19 mouse cellular contexts compared by ENCODE assay signal in genomic region chr19:55193717-55194394, GRCm38 (mm10). TPM values are rescaled to one million over a fixed set of nuclear protein-coding genes. Genes with fewer than 3 reads are reported as not detected.
A peak's percentile ranks its signal among the peaks of the same experiment; 100 is the strongest.
DNase-seq lines count a peak whose midpoint lies in the region; ATAC-seq and TF ChIP-seq lines count a peak whose summit lies in the region.
"Had no signal": no experiment of that assay in that cellular context is flagged by ENCODE, and none has a peak within 500 bp of the region (broad histone marks: within the 10 kb centered on the region; RNA-seq: fewer than 3 reads in every experiment).

No protein-coding gene starts in this region.

- H3K4me2 ChIP-seq in heart, embryonic 12.5 days = no peak overlapping the region
- no peak overlapping the region for H3K4me2 ChIP-seq in liver, embryonic 13.5 days
- no peak overlapping the region for H3K4me2 ChIP-seq in liver, embryonic 11.5 days
- H3K4me2 ChIP-seq in intestine, embryonic 16.5 days (ENCODE audit: low read depth, low read length) = no peak overlapping the region
- H3K4me2 ChIP-seq: embryonic facial prominence, embryonic 13.5 days; hindbrain, embryonic 13.5 days; midbrain, embryonic 12.5 days had no signal

- H3K4me3 ChIP-seq in heart, adult 2 months = no peak overlapping the region
- no peak overlapping the region for H3K4me3 ChIP-seq in heart, embryonic 12.5 days
- H3K4me3 ChIP-seq in liver, embryonic 13.5 days (replicated peaks) = no peak overlapping the region
- no peak overlapping the region for H3K4me3 ChIP-seq in liver, embryonic 11.5 days (ENCODE audit: low read depth, low read length)
- H3K4me3 ChIP-seq in intestine, embryonic 16.5 days (ENCODE audit: low read length) = no peak overlapping the region
- H3K4me3 ChIP-seq: embryonic facial prominence, embryonic 13.5 days; hindbrain, embryonic 13.5 days; midbrain, embryonic 12.5 days had no signal

- H3K4me1 ChIP-seq in heart, adult 2 months (ENCODE audit: control insufficient read depth, insufficient read depth, low read length) = peaks cover 10% of the 10 kb centered on the region
- H3K4me1 ChIP-seq in heart, embryonic 12.5 days (replicated peaks) = peaks cover 8% of the 10 kb centered on the region; the same call in 1 of the 2 replicates
- H3K4me1 ChIP-seq in liver, embryonic 13.5 days (replicated peaks) = peaks cover 14% of the 10 kb centered on the region
- H3K4me1 ChIP-seq in liver, embryonic 11.5 days (replicated peaks; ENCODE audit: control insufficient read depth, insufficient read depth, low read length) = no peaks in the 10 kb centered on the region
- peaks cover 13% of the 10 kb centered on the region; the same call in 1 of the 2 replicates for H3K4me1 ChIP-seq in intestine, embryonic 16.5 days (ENCODE audit: control insufficient read depth, insufficient read depth, low read length)

- no peaks in the 10 kb centered on the region for H3K9me3 ChIP-seq in heart, embryonic 12.5 days (replicated peaks)
- no peaks in the 10 kb centered on the region for H3K9me3 ChIP-seq in liver, embryonic 13.5 days (replicated peaks)
- H3K9me3 ChIP-seq in liver, embryonic 11.5 days (ENCODE audit: control insufficient read depth, low read length) = no peaks in the 10 kb centered on the region
- H3K9me3 ChIP-seq in intestine, embryonic 16.5 days (ENCODE audit: control insufficient read depth, low read length) = no peaks in the 10 kb centered on the region
- H3K9me3 ChIP-seq: embryonic facial prominence, embryonic 13.5 days; hindbrain, embryonic 13.5 days; midbrain, embryonic 12.5 days had no signal

- H3K9ac ChIP-seq in heart, adult 2 months (ENCODE audit: low read depth, low read length) = no peak overlapping the region
- H3K9ac ChIP-seq in heart, embryonic 12.5 days = no peak overlapping the region
- no peak overlapping the region for H3K9ac ChIP-seq in liver, embryonic 13.5 days
- no peak overlapping the region for H3K9ac ChIP-seq in liver, embryonic 11.5 days (ENCODE audit: low read depth, low read length)
- H3K9ac ChIP-seq in intestine, embryonic 16.5 days (ENCODE audit: low read depth, low read length) = no peak overlapping the region
- H3K9ac ChIP-seq: embryonic facial prominence, embryonic 13.5 days; hindbrain, embryonic 13.5 days; liver, embryonic 14.5 days; midbrain, embryonic 12.5 days had no signal

- no peaks in the 10 kb centered on the region for H3K36me3 ChIP-seq in heart, adult 2 months (ENCODE audit: control insufficient read depth, insufficient read depth, low read length)
- no peaks in the 10 kb centered on the region for H3K36me3 ChIP-seq in heart, embryonic 12.5 days
- no peaks in the 10 kb centered on the region for H3K36me3 ChIP-seq in liver, embryonic 13.5 days
- H3K36me3 ChIP-seq in liver, embryonic 11.5 days (ENCODE audit: control insufficient read depth, insufficient read depth, low read length) = no peaks in the 10 kb centered on the region
- no peaks in the 10 kb centered on the region for H3K36me3 ChIP-seq in intestine, embryonic 16.5 days (ENCODE audit: control insufficient read depth, insufficient read depth, low read length)
- H3K36me3 ChIP-seq: embryonic facial prominence, embryonic 13.5 days; hindbrain, embryonic 13.5 days; midbrain, embryonic 12.5 days had no signal

- 76% methylated on average over 11 of the region's 11 CpGs for WGBS in heart, adult 2 months
- 75% methylated on average over 11 of the region's 11 CpGs for WGBS in heart, embryonic 12.5 days
- 50% methylated on average over 11 of the region's 11 CpGs for WGBS in liver, embryonic 13.5 days (ENCODE audit: insufficient replicate concordance)
- WGBS in liver, embryonic 11.5 days = 72% methylated on average over 11 of the region's 11 CpGs
- 64% methylated on average over 11 of the region's 11 CpGs for WGBS in intestine, embryonic 16.5 days

- ATAC-seq in heart, embryonic 12.5 days (ENCODE audit: insufficient number of reproducible peaks, low FRiP score) = no peak
- no peak for ATAC-seq in liver, embryonic 13.5 days (ENCODE audit: low read depth)
- ATAC-seq in liver, embryonic 11.5 days (replicated peaks; ENCODE audit: low FRiP score) = no peak
- ATAC-seq in intestine, embryonic 16.5 days = peak; percentile 14

- intact Hi-C loops in heart, adult 2 months (cut with DNase I) = loop anchor here (2.0 kb wide), 1 partner anchor 95 kb away; no protein-coding TSS in a partner anchor
- intact Hi-C loops in left cerebral cortex, postnatal 36 days (cut with DNase I) = no loop called here

- H3K27ac ChIP-seq in heart, adult 2 months = peak overlapping the region; percentile 65
- no peak overlapping the region for H3K27ac ChIP-seq in heart, embryonic 12.5 days (ENCODE audit: poor library complexity, severe bottlenecking)
- 0 out of 2 replicates have a peak overlapping the region, but pooled peaks have one; percentile 15 for H3K27ac ChIP-seq in liver, embryonic 13.5 days
- H3K27ac ChIP-seq in liver, embryonic 11.5 days (ENCODE audit: low read depth, low read length) = no peak overlapping the region
- peak overlapping the region; percentile 38; the same call in 1 of the 2 replicates for H3K27ac ChIP-seq in intestine, embryonic 16.5 days (ENCODE audit: low read length)
- H3K27ac ChIP-seq: embryonic facial prominence, embryonic 13.5 days; hindbrain, embryonic 13.5 days; liver, embryonic 14.5 days; midbrain, embryonic 12.5 days had no signal

- no peak for TF ChIP-seq POLR2A in heart, adult 2 months (IDR thresholded peaks at IDR 0.05; ENCODE audit: insufficient read depth, low read depth, low read length)

- no peaks in the 10 kb centered on the region for H3K79me2 ChIP-seq in heart, adult 2 months (replicated peaks; ENCODE audit: control insufficient read depth, insufficient read depth, low read length)

- no peak for TF ChIP-seq CTCF in heart, adult 2 months (IDR thresholded peaks at IDR 0.05)

- no peak for TF ChIP-seq EP300 in heart, adult 2 months (IDR thresholded peaks at IDR 0.05; ENCODE audit: insufficient read depth, low read depth, low read length)

- DNase-seq in heart, adult 2 months = no peak
- DNase-seq in liver, embryonic 13.5 days = no peak
- DNase-seq in liver, embryonic 11.5 days (ENCODE audit: low spot score) = no peak
- peak; percentile 73 for DNase-seq in lung, postnatal 25 days (ENCODE audit: low spot score)
- DNase-seq in embryo, embryonic 9.5 days (ENCODE audit: extremely low spot score) = no peak
- DNase-seq in left cerebral cortex, postnatal 36 days (ENCODE audit: low spot score in 2 of 2) = no peak
- DNase-seq: cerebellum, adult 11-12 months; cerebellum, postnatal 36 days; kidney, adult 8-10 months; thymus, adult 2 months had no signal

- H3K27me3 ChIP-seq in heart, adult 2 months (ENCODE audit: control insufficient read depth, insufficient read depth, low read length) = no peaks in the 10 kb centered on the region
- H3K27me3 ChIP-seq in heart, embryonic 12.5 days (replicated peaks) = no peaks in the 10 kb centered on the region
- no peaks in the 10 kb centered on the region for H3K27me3 ChIP-seq in liver, embryonic 13.5 days
- no peaks in the 10 kb centered on the region for H3K27me3 ChIP-seq in liver, embryonic 11.5 days (replicated peaks; ENCODE audit: control insufficient read depth, insufficient read depth, low read length)
- no peaks in the 10 kb centered on the region for H3K27me3 ChIP-seq in intestine, embryonic 16.5 days (replicated peaks; ENCODE audit: control insufficient read depth, insufficient read depth, low read length)
- H3K27me3 ChIP-seq: embryonic facial prominence, embryonic 13.5 days had no signal

RNA-seq across cellular contexts. Expression of gene Tectb, which starts 13.3 kb away (rescaled TPM):
- under 1 TPM; 0.16 to 0.23 TPM for total RNA-seq in heart, adult 2 months (2021)
- 0.21 and 0.29 TPM in 2 replicates for polyA plus RNA-seq in heart, adult 2 months (2012; rRNA removed)
- polyA plus RNA-seq in heart, embryonic 12.5 days (2016; fragmentation: Nextera tagmentation; extraction: Ambion mirVana) = not detected in 2 replicates
- polyA plus RNA-seq in liver, embryonic 13.5 days (2015; fragmentation: Nextera tagmentation; extraction: Ambion mirVana) = not detected in 2 replicates
- polyA plus RNA-seq in liver, embryonic 11.5 days (2014; fragmentation: Nextera tagmentation; extraction: Ambion mirVana) = not detected in 2 replicates
- polyA plus RNA-seq in intestine, embryonic 16.5 days (2015; fragmentation: Nextera tagmentation; extraction: Ambion mirVana) = 0.18 TPM in 1 of 2 replicates, not detected in the other
- total RNA-seq in left cerebral cortex, postnatal 36 days (2021) = not detected
- polyA plus RNA-seq: C2C12; embryonic facial prominence, embryonic 13.5 days; spleen, adult 2 months had no signal

RNA-seq across cellular contexts. Expression of gene Gucy2g, which starts 47.2 kb away (rescaled TPM):
- total RNA-seq in heart, adult 2 months (2021) = under 1 TPM in 1 of 2 experiments, not detected in 1; 0.07 TPM
- 0.12 TPM in 2 replicates for polyA plus RNA-seq in heart, adult 2 months (2012; rRNA removed)
- 0.04 TPM in 1 of 2 replicates, not detected in the other for polyA plus RNA-seq in heart, embryonic 12.5 days (2016; fragmentation: Nextera tagmentation; extraction: Ambion mirVana)
- polyA plus RNA-seq in liver, embryonic 13.5 days (2015; fragmentation: Nextera tagmentation; extraction: Ambion mirVana) = not detected in 2 replicates
- 0.04 TPM in 1 of 2 replicates, not detected in the other for polyA plus RNA-seq in liver, embryonic 11.5 days (2014; fragmentation: Nextera tagmentation; extraction: Ambion mirVana)
- 0.04 and 0.06 TPM in 2 replicates for polyA plus RNA-seq in intestine, embryonic 16.5 days (2015; fragmentation: Nextera tagmentation; extraction: Ambion mirVana)
- 1 to 10 TPM; 2.6 to 3.6 TPM for total RNA-seq in left cerebral cortex, postnatal 36 days (2021)
- polyA plus RNA-seq: heart, postnatal 0 days; midbrain, embryonic 12.5 days had no signal

RNA-seq across cellular contexts. Expression of gene Acsl5, which starts 57.9 kb away (rescaled TPM):
- 10 to 100 TPM; 12.5 to 14.7 TPM for total RNA-seq in heart, adult 2 months (2021)
- 8.0 and 9.0 TPM in 2 replicates for polyA plus RNA-seq in heart, adult 2 months (2012; rRNA removed)
- polyA plus RNA-seq in heart, embryonic 12.5 days (2016; fragmentation: Nextera tagmentation; extraction: Ambion mirVana) = 40.7 and 44.0 TPM in 2 replicates
- polyA plus RNA-seq in liver, embryonic 13.5 days (2015; fragmentation: Nextera tagmentation; extraction: Ambion mirVana) = 116 and 134 TPM in 2 replicates
- polyA plus RNA-seq in liver, embryonic 11.5 days (2014; fragmentation: Nextera tagmentation; extraction: Ambion mirVana) = 125 and 130 TPM in 2 replicates
- polyA plus RNA-seq in intestine, embryonic 16.5 days (2015; fragmentation: Nextera tagmentation; extraction: Ambion mirVana) = 589 and 886 TPM in 2 replicates
- total RNA-seq in left cerebral cortex, postnatal 36 days (2021) = 10 to 100 TPM; 45.1 to 51.6 TPM

Comparison
In these comparisons a context has a peak if more than half of its experiments do, and no peak if none do; other contexts are left out.
1. H3K27ac ChIP-seq: peak in heart, adult 2 months (single experiment), liver, embryonic 13.5 days (single experiment) and intestine, embryonic 16.5 days (single experiment); none in heart, embryonic 12.5 days (single experiment) and liver, embryonic 11.5 days (single experiment).